Mouse (Mus musculus): ENCODE measurements at regions not wholly inside any gene's neighbourhood (a gene's known extent, or its start where the extent isn't known, plus 50 kb on each side); places are given as distances from the start of the nearest gene placed in this dataset.

- TF ChIP-seq CTCF (IDR thresholded peaks at IDR 0.05; ENCODE audit: extremely low read depth, insufficient read length, insufficient replicate concordance, low read depth, low read length): no peak
- TF ChIP-seq POLR2A (IDR thresholded peaks at IDR 0.05; ENCODE audit: low read depth, low read length): no peak
Measured at GRCm38 (mm10) chr4:10421354-10421753, 452.9 kb upstream of the 2610301B20Rik start.
